8 mouse cellular contexts compared by ENCODE assay signal in genomic region chr4:45532375-45532774, GRCm38 (mm10). TPM values are rescaled to one million over a fixed set of nuclear protein-coding genes. Genes with fewer than 3 reads are reported as not detected.
DNase-seq lines count a peak whose midpoint lies in the region; ATAC-seq lines count a peak whose summit lies in the region.

Shb (minus strand) TSS chr4:45532470.

- H3K27me3 ChIP-seq in hindbrain, embryonic 12.5 days, result peaks cover 12% of the 10 kb centered on the region
- peaks cover 47% of the 10 kb centered on the region for H3K27me3 ChIP-seq in midbrain, embryonic 12.5 days

- no peaks in the 10 kb centered on the region for H3K36me3 ChIP-seq in hindbrain, embryonic 12.5 days
- H3K36me3 ChIP-seq in midbrain, embryonic 12.5 days, result no peaks in the 10 kb centered on the region

- peaks cover 33% of the 10 kb centered on the region for H3K4me1 ChIP-seq in hindbrain, embryonic 12.5 days
- peaks cover 44% of the 10 kb centered on the region for H3K4me1 ChIP-seq in midbrain, embryonic 12.5 days

- H3K4me3 ChIP-seq in hindbrain, embryonic 12.5 days, result peak within 1 kb of the TSS; percentile 73
- peak within 1 kb of the TSS; percentile 72 for H3K4me3 ChIP-seq in midbrain, embryonic 12.5 days

- 15% methylated on average over 7 of the region's 7 CpGs for WGBS in hindbrain, embryonic 12.5 days
- WGBS in midbrain, embryonic 12.5 days, result 17% methylated on average over 7 of the region's 7 CpGs

- intact Hi-C loops in left cerebral cortex, postnatal 4 days (cut with DNase I), result loop anchor here (5.0 kb wide), 1 partner anchor 235 kb away; no protein-coding TSS in a partner anchor

- 0 out of 2 replicates have a peak within 1 kb of the TSS, but pooled peaks have one; percentile 92 for H3K27ac ChIP-seq in hindbrain, embryonic 12.5 days
- no peak within 1 kb of the TSS for H3K27ac ChIP-seq in midbrain, embryonic 12.5 days (replicated peaks)

- no peak within 1 kb of the TSS for H3K9ac ChIP-seq in hindbrain, embryonic 12.5 days
- no peak within 1 kb of the TSS for H3K9ac ChIP-seq in midbrain, embryonic 12.5 days (replicated peaks)

- no peak for ATAC-seq in hindbrain, embryonic 12.5 days (ENCODE audit: low FRiP score)
- no peak for ATAC-seq in midbrain, embryonic 12.5 days (ENCODE audit: low FRiP score, low read depth)

- no peaks in the 10 kb centered on the region for H3K9me3 ChIP-seq in hindbrain, embryonic 12.5 days (replicated peaks)
- H3K9me3 ChIP-seq in midbrain, embryonic 12.5 days, result no peaks in the 10 kb centered on the region

- H3K4me2 ChIP-seq in hindbrain, embryonic 12.5 days (replicated peaks), result peak within 1 kb of the TSS; percentile 92
- H3K4me2 ChIP-seq in midbrain, embryonic 12.5 days (replicated peaks), result peak within 1 kb of the TSS; percentile 79

- DNase-seq in embryo, embryonic 10 days (ENCODE audit: low spot score), result peak; percentile 51
- no peak for DNase-seq in embryo, embryonic 9.5 days (ENCODE audit: extremely low spot score)
- DNase-seq in adrenal gland, adult 8-10 months, result no peak
- peak; percentile 96 for DNase-seq in forelimb bud, embryonic 11.5 days (ENCODE audit: low read depth, low spot score)
- peak; percentile 83 for DNase-seq in left cerebral cortex, postnatal 4 days
- peak; percentile 13 to 34 for DNase-seq in thymus, postnatal 10 days (ENCODE audit: low spot score in 2 of 2)

RNA-seq across cellular contexts. Expression of gene Shb, which starts in this region (rescaled TPM):
- 100 to 1,000 TPM in 2 of 4 experiments, 10 to 100 TPM in 2; 39.5 to 104 (median 79.0) TPM for total RNA-seq in adrenal gland, adult 8-10 months (2022)
- polyA plus RNA-seq in hindbrain, embryonic 12.5 days (2016; fragmentation: Nextera tagmentation; extraction: Ambion mirVana), result 10.0 and 10.1 TPM in 2 replicates
- total RNA-seq in left cerebral cortex, postnatal 4 days (2021), result 10 to 100 TPM; 23.0 to 25.6 TPM
- 4.9 and 5.8 TPM in 2 replicates for polyA plus RNA-seq in midbrain, embryonic 12.5 days (2016; fragmentation: Nextera tagmentation; extraction: Ambion mirVana)

Comparison
In these comparisons a context has a peak if more than half of its experiments do, and no peak if none do; other contexts are left out.
1. DNase-seq: peak in embryo, embryonic 10 days (single experiment), forelimb bud, embryonic 11.5 days (single experiment), left cerebral cortex, postnatal 4 days (single experiment) and thymus, postnatal 10 days (2 of 2); none in embryo, embryonic 9.5 days (single experiment) and adrenal gland, adult 8-10 months (single experiment).